Mouse (Mus musculus): Measurements from ENCODE around the gene Chrm1. TPM values are rescaled to one million over a fixed set of nuclear protein-coding genes. Genes with fewer than 3 reads are reported as not detected.

Gene Chrm1
- total RNA-seq, 1 experiment = 0.04 TPM

DNA sequence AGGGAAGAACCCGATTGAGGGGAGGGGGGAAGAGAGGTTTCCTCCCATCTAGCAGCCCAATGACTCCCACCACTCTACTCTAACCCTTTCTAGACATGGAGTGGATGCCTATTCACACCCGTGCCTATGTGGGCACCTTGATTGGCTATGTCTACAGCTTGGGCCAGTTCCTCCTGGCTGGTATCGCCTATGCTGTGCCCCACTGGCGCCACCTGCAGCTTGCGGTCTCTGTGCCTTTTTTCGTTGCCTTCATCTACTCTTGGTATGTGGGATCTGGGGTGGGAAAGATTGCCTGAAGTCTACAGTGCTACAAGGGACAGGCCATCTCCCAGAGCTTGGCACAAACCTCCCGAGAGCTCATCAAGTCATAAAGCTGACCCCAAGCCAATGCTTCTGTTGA lies 42.5 kb upstream of the Chrm1 start:
- Histone ChIP-seq H3K4me1 (ENCODE audit: control insufficient read depth in 2 of 2, insufficient read depth in 2 of 2, low read length in 2 of 2, poor library complexity in 1 of 2) (no peaks in the 10 kb centered on the region), H3K9me3 (ENCODE audit: control insufficient read depth, insufficient read depth, low read depth, low read length) (no peaks in the 10 kb centered on the region), H3K27ac (ENCODE audit: insufficient read depth, low read depth, low read length, poor library complexity, severe bottlenecking) (no peak overlapping the region), H3K9ac (ENCODE audit: insufficient read depth, low read depth, low read length, poor library complexity, severe bottlenecking) (no peak overlapping the region), H3K4me3 (ENCODE audit: insufficient read depth in 1 of 2, low read depth in 1 of 2, low read length in 2 of 2, poor library complexity in 1 of 2, severe bottlenecking in 1 of 2) (no peak overlapping the region), H3K36me3 (ENCODE audit: control insufficient read depth, insufficient read depth, low read length, poor library complexity, severe bottlenecking) (no peaks in the 10 kb centered on the region)
- DNase-seq (ENCODE audit: low read depth, low spot score) = no peak
- no peak for TF ChIP-seq MAFK (IDR thresholded peaks at IDR 0.05; ENCODE audit: insufficient read depth, low read depth, low read length)
- no peak for TF ChIP-seq CHD2 (IDR thresholded peaks at IDR 0.05; ENCODE audit: low read depth, low read length)
- no peak for TF ChIP-seq HCFC1 (IDR thresholded peaks at IDR 0.05; ENCODE audit: borderline replicate concordance, insufficient read depth, low read length)
- TF ChIP-seq ZC3H11A (IDR thresholded peaks at IDR 0.05; ENCODE audit: borderline replicate concordance, low read depth, low read length) = no peak
- TF ChIP-seq ZNF384 (IDR thresholded peaks at IDR 0.05; ENCODE audit: low read depth, low read length) = no peak
- in situ Hi-C loops (cut with MboI; ENCODE audit: low sequenced_read_pairs in 2 of 2, unreplicated experiment in 2 of 2) = no loop called here

DNA sequence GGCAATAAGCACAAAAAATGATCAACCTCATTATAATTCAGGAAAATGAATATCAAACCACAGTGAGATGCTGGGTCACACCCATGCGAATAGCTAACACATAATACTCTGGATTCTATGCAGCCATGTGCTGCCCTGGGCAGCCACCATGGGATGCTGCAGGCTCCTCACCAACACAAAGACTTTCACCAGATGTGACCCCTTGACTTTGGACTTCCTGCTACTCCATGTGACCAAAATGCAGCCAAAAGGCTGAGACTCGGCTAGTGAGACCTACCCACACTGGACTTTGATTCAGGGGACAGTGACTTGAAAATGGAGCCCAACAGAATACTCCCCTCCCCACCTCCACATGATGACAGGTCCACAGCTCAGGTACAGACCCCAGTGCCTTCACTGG lies 33.3 kb upstream of the Chrm1 start:
- DNase-seq (ENCODE audit: low read depth, low spot score) = no peak
- in situ Hi-C loops (cut with MboI; ENCODE audit: low sequenced_read_pairs in 2 of 2, unreplicated experiment in 2 of 2) = no loop called here
- H3K9me3 ChIP-seq (ENCODE audit: control insufficient read depth, insufficient read depth, low read depth, low read length) = no peaks in the 10 kb centered on the region

DNA sequence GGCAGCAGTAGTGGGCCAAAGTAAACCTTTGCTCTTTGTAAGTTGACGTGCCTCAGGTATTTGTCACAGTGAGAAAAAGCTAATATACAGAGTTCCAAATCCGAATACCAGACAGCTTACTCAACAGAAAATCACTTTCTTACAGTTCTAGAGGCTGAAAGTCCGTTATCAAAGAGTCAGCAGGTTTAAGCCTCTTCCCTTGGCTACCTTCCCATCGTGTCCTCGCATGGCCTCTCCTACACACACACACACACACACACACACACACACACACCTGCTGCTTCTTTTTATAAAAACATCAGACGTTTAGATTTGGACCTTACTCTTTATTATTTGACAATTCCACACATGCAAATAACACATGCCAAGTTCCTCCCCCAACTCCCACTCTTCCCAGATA lies 32.8 kb upstream of the Chrm1 start:
- no peak overlapping the region for H3K4me3 ChIP-seq (ENCODE audit: insufficient read depth in 1 of 2, low read depth in 1 of 2, low read length in 2 of 2, poor library complexity in 1 of 2, severe bottlenecking in 1 of 2)
- H3K4me1 ChIP-seq (ENCODE audit: control insufficient read depth in 2 of 2, insufficient read depth in 2 of 2, low read length in 2 of 2, poor library complexity in 1 of 2) = no peaks in the 10 kb centered on the region
- no peaks in the 10 kb centered on the region for H3K9me3 ChIP-seq (ENCODE audit: control insufficient read depth, insufficient read depth, low read depth, low read length)
- in situ Hi-C loops (cut with MboI; ENCODE audit: low sequenced_read_pairs in 2 of 2, unreplicated experiment in 2 of 2) = no loop called here
- TF ChIP-seq ZC3H11A (IDR thresholded peaks at IDR 0.05; ENCODE audit: borderline replicate concordance, low read depth, low read length) (no peak), MAFK (IDR thresholded peaks at IDR 0.05; ENCODE audit: insufficient read depth, low read depth, low read length) (no peak), ZNF384 (IDR thresholded peaks at IDR 0.05; ENCODE audit: low read depth, low read length) (no peak), HCFC1 (IDR thresholded peaks at IDR 0.05; ENCODE audit: borderline replicate concordance, insufficient read depth, low read length) (no peak), CHD2 (IDR thresholded peaks at IDR 0.05; ENCODE audit: low read depth, low read length) (no peak)
- no peaks in the 10 kb centered on the region for H3K36me3 ChIP-seq (ENCODE audit: control insufficient read depth, insufficient read depth, low read length, poor library complexity, severe bottlenecking)
- no peak overlapping the region for H3K9ac ChIP-seq (ENCODE audit: insufficient read depth, low read depth, low read length, poor library complexity, severe bottlenecking)
- no peak overlapping the region for H3K27ac ChIP-seq (ENCODE audit: insufficient read depth, low read depth, low read length, poor library complexity, severe bottlenecking)
- no peak for DNase-seq (ENCODE audit: low read depth, low spot score)

More for the DNA sequence above, 33.3 kb upstream of the Chrm1 start:
- H3K36me3 ChIP-seq (ENCODE audit: control insufficient read depth, insufficient read depth, low read length, poor library complexity, severe bottlenecking) = no peaks in the 10 kb centered on the region
- TF ChIP-seq ZC3H11A (IDR thresholded peaks at IDR 0.05; ENCODE audit: borderline replicate concordance, low read depth, low read length) = no peak
- no peak overlapping the region for H3K4me3 ChIP-seq (ENCODE audit: insufficient read depth in 1 of 2, low read depth in 1 of 2, low read length in 2 of 2, poor library complexity in 1 of 2, severe bottlenecking in 1 of 2)
- H3K4me1 ChIP-seq (ENCODE audit: control insufficient read depth in 2 of 2, insufficient read depth in 2 of 2, low read length in 2 of 2, poor library complexity in 1 of 2) = no peaks in the 10 kb centered on the region
- H3K27ac ChIP-seq (ENCODE audit: insufficient read depth, low read depth, low read length, poor library complexity, severe bottlenecking) = no peak overlapping the region
- H3K9ac ChIP-seq (ENCODE audit: insufficient read depth, low read depth, low read length, poor library complexity, severe bottlenecking) = no peak overlapping the region

DNA sequence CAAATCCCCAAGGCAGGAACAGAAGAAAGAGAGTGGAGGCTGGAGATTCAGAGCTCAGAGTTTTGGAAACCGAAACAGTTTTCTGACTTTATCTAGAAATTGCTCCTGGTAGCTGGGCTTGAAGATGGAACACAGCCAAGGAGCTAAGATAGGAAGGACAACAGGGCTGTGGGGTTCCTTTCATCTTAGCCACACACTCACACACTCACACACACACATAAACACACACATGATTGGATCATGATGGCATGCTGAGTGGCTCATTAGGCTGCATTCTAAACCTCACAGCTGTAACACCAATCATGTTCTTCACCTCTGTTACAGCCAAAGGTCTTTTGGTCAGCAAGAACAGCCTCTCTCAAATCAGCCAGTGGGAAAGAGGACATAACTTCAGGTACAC lies 31.6 kb upstream of the Chrm1 start:
- no peak overlapping the region for H3K27ac ChIP-seq (ENCODE audit: insufficient read depth, low read depth, low read length, poor library complexity, severe bottlenecking)
- DNase-seq (ENCODE audit: low read depth, low spot score) = no peak
- no peak overlapping the region for H3K4me3 ChIP-seq (ENCODE audit: insufficient read depth in 1 of 2, low read depth in 1 of 2, low read length in 2 of 2, poor library complexity in 1 of 2, severe bottlenecking in 1 of 2)
- H3K9ac ChIP-seq (ENCODE audit: insufficient read depth, low read depth, low read length, poor library complexity, severe bottlenecking) = no peak overlapping the region
- H3K36me3 ChIP-seq (ENCODE audit: control insufficient read depth, insufficient read depth, low read length, poor library complexity, severe bottlenecking) = no peaks in the 10 kb centered on the region
- in situ Hi-C loops (cut with MboI; ENCODE audit: low sequenced_read_pairs in 2 of 2, unreplicated experiment in 2 of 2) = no loop called here
- TF ChIP-seq MAFK (IDR thresholded peaks at IDR 0.05; ENCODE audit: insufficient read depth, low read depth, low read length) (no peak), CHD2 (IDR thresholded peaks at IDR 0.05; ENCODE audit: low read depth, low read length) (no peak), ZC3H11A (IDR thresholded peaks at IDR 0.05; ENCODE audit: borderline replicate concordance, low read depth, low read length) (no peak), HCFC1 (IDR thresholded peaks at IDR 0.05; ENCODE audit: borderline replicate concordance, insufficient read depth, low read length) (no peak), ZNF384 (IDR thresholded peaks at IDR 0.05; ENCODE audit: low read depth, low read length) (no peak)
- no peaks in the 10 kb centered on the region for H3K9me3 ChIP-seq (ENCODE audit: control insufficient read depth, insufficient read depth, low read depth, low read length)
- H3K4me1 ChIP-seq (ENCODE audit: control insufficient read depth in 2 of 2, insufficient read depth in 2 of 2, low read length in 2 of 2, poor library complexity in 1 of 2) = no peaks in the 10 kb centered on the region

DNA sequence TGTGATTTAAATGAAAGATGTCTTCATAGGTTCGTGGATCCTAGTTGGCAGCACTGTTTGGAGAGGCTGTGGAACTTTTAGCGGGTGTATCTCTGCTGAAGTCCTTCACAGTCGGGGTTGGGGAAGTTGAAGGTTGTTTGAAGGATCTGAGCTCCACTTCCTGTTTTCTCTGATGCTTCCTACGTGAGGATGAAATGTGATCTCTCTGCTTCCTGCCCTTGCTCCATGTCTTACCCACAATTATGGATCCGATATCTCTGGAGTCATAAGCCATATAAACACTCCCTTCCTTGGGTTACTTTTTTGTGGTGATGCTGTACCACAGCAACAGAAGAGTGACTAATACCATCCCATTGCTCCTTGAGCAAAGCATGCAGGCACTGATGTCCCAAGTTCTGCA lies 21.5 kb upstream of the Chrm1 start:
- Histone ChIP-seq H3K4me1 (ENCODE audit: control insufficient read depth in 2 of 2, insufficient read depth in 2 of 2, low read length in 2 of 2, poor library complexity in 1 of 2) (peaks cover 0 to 2% of the 10 kb centered on the region in 2 experiments; a peak in 1 of 4 replicates), H3K9me3 (ENCODE audit: control insufficient read depth, insufficient read depth, low read depth, low read length) (no peaks in the 10 kb centered on the region), H3K9ac (ENCODE audit: insufficient read depth, low read depth, low read length, poor library complexity, severe bottlenecking) (no peak overlapping the region), H3K36me3 (ENCODE audit: control insufficient read depth, insufficient read depth, low read length, poor library complexity, severe bottlenecking) (no peaks in the 10 kb centered on the region), H3K27ac (ENCODE audit: insufficient read depth, low read depth, low read length, poor library complexity, severe bottlenecking) (no peak overlapping the region), H3K4me3 (ENCODE audit: insufficient read depth in 1 of 2, low read depth in 1 of 2, low read length in 2 of 2, poor library complexity in 1 of 2, severe bottlenecking in 1 of 2) (no peak overlapping the region)
- TF ChIP-seq HCFC1 (IDR thresholded peaks at IDR 0.05; ENCODE audit: borderline replicate concordance, insufficient read depth, low read length) = no peak
- no peak for TF ChIP-seq ZC3H11A (IDR thresholded peaks at IDR 0.05; ENCODE audit: borderline replicate concordance, low read depth, low read length)
- TF ChIP-seq CHD2 (IDR thresholded peaks at IDR 0.05; ENCODE audit: low read depth, low read length) = no peak
- no peak for TF ChIP-seq MAFK (IDR thresholded peaks at IDR 0.05; ENCODE audit: insufficient read depth, low read depth, low read length)
- no peak for TF ChIP-seq ZNF384 (IDR thresholded peaks at IDR 0.05; ENCODE audit: low read depth, low read length)
- no peak for DNase-seq (ENCODE audit: low read depth, low spot score)
- in situ Hi-C loops (cut with MboI; ENCODE audit: low sequenced_read_pairs in 2 of 2, unreplicated experiment in 2 of 2) = no loop called here
